Mouse (Mus musculus) heart, adult 2 months (tissue): ENCODE results near the gene Cd209f. TPM values are rescaled to one million over a fixed set of nuclear protein-coding genes. Genes with fewer than 3 reads are reported as not detected.

Experiments used
- polyA plus RNA-seq: library from polyadenylated mRNA; depleted of rRNA; stranded (reverse); fragments of >200 nt; gene quantifications from 2 replicates; pipeline ENCODE4 v1.2.3, GENCODE M21; 2012; rRNA removed
- total RNA-seq, 2 experiments: library from RNA; stranded (reverse); gene quantifications; 2 replicates each; pipeline ENCODE4 v1.2.3; 2021

Gene Cd209f
- total and polyA plus RNA-seq, 3 experiments, result 0.60 to 1.4 (median 1.1) TPM

Other genes with a start within 250 kb of the Cd209f start
- not detected for gene Cd209d, start 227.3 kb downstream of the Cd209f start, total RNA-seq
- 0.20 TPM in 1 of 2 replicates, not detected in the other for gene Cd209d, start 227.3 kb downstream of the Cd209f start, polyA plus RNA-seq
- 1 to 10 TPM in 1 of 2 experiments, under 1 TPM in 1; 0.55 to 1.0 TPM for gene Cd209b, start 179.0 kb downstream of the Cd209f start, total RNA-seq
- gene Cd209b, start 179.0 kb downstream of the Cd209f start, polyA plus RNA-seq, result 0.21 and 0.50 TPM in 2 replicates
- gene Cd209c, start 151.1 kb downstream of the Cd209f start, total RNA-seq, result under 1 TPM in 1 of 2 experiments, not detected in 1; 0.34 TPM
- 0.16 TPM in 1 of 2 replicates, not detected in the other for gene Cd209c, start 151.1 kb downstream of the Cd209f start, polyA plus RNA-seq
- gene Cd209g, start 28.3 kb upstream of the Cd209f start, total RNA-seq, result under 1 TPM in 1 of 2 experiments, not detected in 1; 0.23 TPM
- gene Cd209g, start 28.3 kb upstream of the Cd209f start, polyA plus RNA-seq, result 1.00 and 2.1 TPM in 2 replicates
- gene Evi5l, start 60.7 kb upstream of the Cd209f start, total RNA-seq, result 10 to 100 TPM; 20.6 to 22.3 TPM
- 20.2 and 27.3 TPM in 2 replicates for gene Evi5l, start 60.7 kb upstream of the Cd209f start, polyA plus RNA-seq
- under 1 TPM in 1 of 2 experiments, not detected in 1; 0.05 TPM for gene Prr36, start 111.6 kb upstream of the Cd209f start, total RNA-seq
- gene Prr36, start 111.6 kb upstream of the Cd209f start, polyA plus RNA-seq, result 0.04 TPM in 1 of 2 replicates, not detected in the other
- under 1 TPM; 0.37 to 0.52 TPM for gene Lrrc8e, start 121.0 kb upstream of the Cd209f start, total RNA-seq
- gene Lrrc8e, start 121.0 kb upstream of the Cd209f start, polyA plus RNA-seq, result 0.09 and 0.29 TPM in 2 replicates
- 10 to 100 TPM; 63.8 to 65.9 TPM for gene Map2k7, start 132.9 kb upstream of the Cd209f start, total RNA-seq
- 27.8 and 53.1 TPM in 2 replicates for gene Map2k7, start 132.9 kb upstream of the Cd209f start, polyA plus RNA-seq
- gene Gm49320, start 133.0 kb upstream of the Cd209f start, total RNA-seq, result under 1 TPM in 1 of 2 experiments, not detected in 1; 0.45 TPM
- gene Gm49320, start 133.0 kb upstream of the Cd209f start, polyA plus RNA-seq, result 0.64 and 2.6 TPM in 2 replicates
- gene Tgfbr3l, start 142.4 kb upstream of the Cd209f start, total RNA-seq, result 1 to 10 TPM; 2.7 to 3.8 TPM
- gene Tgfbr3l, start 142.4 kb upstream of the Cd209f start, polyA plus RNA-seq, result 10.0 and 12.1 TPM in 2 replicates
- gene Snapc2, start 147.2 kb upstream of the Cd209f start, total RNA-seq, result 10 to 100 TPM; 14.7 to 16.2 TPM
- gene Snapc2, start 147.2 kb upstream of the Cd209f start, polyA plus RNA-seq, result 18.5 and 38.1 TPM in 2 replicates
- under 1 TPM; 0.60 to 0.91 TPM for gene Ctxn1, start 153.4 kb upstream of the Cd209f start, total RNA-seq
- 5.2 and 5.7 TPM in 2 replicates for gene Ctxn1, start 153.4 kb upstream of the Cd209f start, polyA plus RNA-seq
- 100 to 1,000 TPM in 1 of 2 experiments, 10 to 100 TPM in 1; 92.4 to 105 TPM for gene Timm44, start 170.1 kb upstream of the Cd209f start, total RNA-seq
- gene Timm44, start 170.1 kb upstream of the Cd209f start, polyA plus RNA-seq, result 92.8 and 117 TPM in 2 replicates
- 1 to 10 TPM; 2.9 to 5.1 TPM for gene Ccl25, start 219.4 kb upstream of the Cd209f start, total RNA-seq
- gene Ccl25, start 219.4 kb upstream of the Cd209f start, polyA plus RNA-seq, result 2.5 and 3.5 TPM in 2 replicates
- gene Elavl1, start 219.6 kb upstream of the Cd209f start, total RNA-seq, result 10 to 100 TPM; 60.0 to 61.1 TPM
- gene Elavl1, start 219.6 kb upstream of the Cd209f start, polyA plus RNA-seq, result 25.9 and 32.5 TPM in 2 replicates